Mouse (Mus musculus) small intestine, adult 2 months (tissue): Measurements from ENCODE around the gene Ucp3.
A peak's percentile ranks its signal among the peaks of the same experiment; 100 is the strongest.

Experiments used
- CTCF ChIP-seq: fragments of 200-500 bp; IDR thresholded peaks from 2 replicates; pipeline ENCODE4 v1.5.1; 2012; ENCODE audit warnings: low read depth, mild to moderate bottlenecking, control low read depth, inconsistent platforms, low read length, moderate library complexity, mixed read lengths; ENCODE audit not compliant: insufficient replicate concordance, insufficient read length; ENCODE audit errors: extremely low read depth
- POLR2A ChIP-seq: fragments of 200-500 bp; IDR thresholded peaks from 2 replicates; pipeline ENCODE4 v1.6.1; 2012; ENCODE audit warnings: low read depth, mild to moderate bottlenecking, control low read depth, inconsistent platforms, low read length, moderate library complexity

DNA sequence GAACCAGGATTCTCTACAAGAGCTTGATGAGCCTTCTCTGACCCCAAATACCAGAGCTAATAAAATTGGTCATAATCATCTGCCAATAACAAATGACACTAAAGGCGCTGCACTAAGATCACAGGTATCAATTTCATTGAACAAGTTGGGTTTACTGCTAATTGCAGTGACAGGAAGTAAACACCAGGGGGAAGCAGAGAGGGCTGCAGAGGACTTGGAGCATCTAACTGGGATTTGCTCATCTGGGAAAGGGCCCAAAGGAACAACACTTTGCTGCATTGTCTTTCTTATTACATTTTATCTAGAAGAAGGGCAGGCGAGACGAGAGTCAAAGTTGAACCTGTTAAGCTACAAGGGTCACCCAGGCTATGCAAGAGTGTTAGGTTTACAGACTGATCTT lies 43.7 kb upstream of the Ucp3 start:
- no peak for TF ChIP-seq POLR2A
- TF ChIP-seq CTCF, result peak; percentile 65; the same call in 1 of the 2 replicates
